ENCODE assay signal across 8 mouse cellular contexts in genomic region chr11:120238751-120239359, GRCm38 (mm10). TPM values are rescaled to one million over a fixed set of nuclear protein-coding genes. Genes with fewer than 3 reads are reported as not detected.
DNase-seq lines count a peak whose midpoint lies in the region; ATAC-seq lines count a peak whose summit lies in the region.

No protein-coding gene starts in this region.

- no peaks in the 10 kb centered on the region for H3K27me3 ChIP-seq in hindbrain, embryonic 11.5 days (ENCODE audit: control insufficient read depth, insufficient read depth, low read length)
- H3K27me3 ChIP-seq in limb, embryonic 15.5 days, result no peaks in the 10 kb centered on the region
- no peaks in the 10 kb centered on the region for H3K27me3 ChIP-seq in stomach, embryonic 14.5 days (ENCODE audit: control insufficient read depth, insufficient read depth, low read length)

- peak overlapping the region; percentile 100 for H3K9ac ChIP-seq in hindbrain, embryonic 11.5 days (ENCODE audit: low read depth, low read length)
- 0 out of 2 replicates have a peak overlapping the region, but pooled peaks have one; percentile 27 for H3K9ac ChIP-seq in limb, embryonic 15.5 days
- H3K9ac ChIP-seq in stomach, embryonic 14.5 days (replicated peaks; ENCODE audit: low read depth, low read length), result peak overlapping the region; percentile 41; the same call in 1 of the 2 replicates

- WGBS in hindbrain, embryonic 11.5 days, result under 1% methylated on average over 8 of the region's 8 CpGs
- 25% methylated on average over 8 of the region's 8 CpGs for WGBS in limb, embryonic 15.5 days
- 14% methylated on average over 8 of the region's 8 CpGs for WGBS in stomach, embryonic 14.5 days

- no peaks in the 10 kb centered on the region for H3K36me3 ChIP-seq in hindbrain, embryonic 11.5 days (ENCODE audit: control insufficient read depth, insufficient read depth, low read length)
- no peaks in the 10 kb centered on the region for H3K36me3 ChIP-seq in limb, embryonic 15.5 days
- H3K36me3 ChIP-seq in stomach, embryonic 14.5 days (ENCODE audit: control insufficient read depth, insufficient read depth, low read length), result no peaks in the 10 kb centered on the region

- H3K9me3 ChIP-seq in hindbrain, embryonic 11.5 days (ENCODE audit: control insufficient read depth, low read length), result no peaks in the 10 kb centered on the region
- no peaks in the 10 kb centered on the region for H3K9me3 ChIP-seq in limb, embryonic 15.5 days
- no peaks in the 10 kb centered on the region for H3K9me3 ChIP-seq in stomach, embryonic 14.5 days (ENCODE audit: control insufficient read depth, low read depth, low read length)

- DNase-seq in cerebellum, adult 11-12 months, result peak; percentile 45
- DNase-seq in cerebellum, adult 11 months, result no peak
- peak; percentile 75 for DNase-seq in embryo, embryonic 10.5 days (ENCODE audit: low spot score)
- DNase-seq in hindbrain, embryonic 11.5 days (ENCODE audit: low spot score), result peak; percentile 72
- no peak for DNase-seq in gastrocnemius, adult 18-20 months (ENCODE audit: low spot score)
- no peak for DNase-seq in frontal cortex, adult 2 months (ENCODE audit: extremely low spot score in 1 of 2, low spot score in 1 of 2)

- H3K4me3 ChIP-seq in hindbrain, embryonic 11.5 days (ENCODE audit: low read depth, low read length), result peak overlapping the region; percentile 87
- peak overlapping the region; percentile 81; the same call in 1 of the 2 replicates for H3K4me3 ChIP-seq in limb, embryonic 15.5 days
- H3K4me3 ChIP-seq in stomach, embryonic 14.5 days (ENCODE audit: low read depth, low read length), result peak overlapping the region; percentile 67

- no peak for ATAC-seq in hindbrain, embryonic 11.5 days (ENCODE audit: low FRiP score)
- no peak for ATAC-seq in limb, embryonic 15.5 days (ENCODE audit: insufficient number of reproducible peaks, low FRiP score, low TSS enrichment, low read depth)
- no peak for ATAC-seq in stomach, embryonic 14.5 days (ENCODE audit: insufficient number of reproducible peaks, insufficient read depth, low FRiP score, low read depth)

- peak overlapping the region; percentile 99 for H3K27ac ChIP-seq in hindbrain, embryonic 11.5 days (ENCODE audit: low read depth, low read length)
- peak overlapping the region; percentile 87 for H3K27ac ChIP-seq in limb, embryonic 15.5 days
- peak overlapping the region; percentile 83 for H3K27ac ChIP-seq in stomach, embryonic 14.5 days (ENCODE audit: low read length)

- peak overlapping the region; percentile 95 for H3K4me2 ChIP-seq in hindbrain, embryonic 11.5 days (replicated peaks; ENCODE audit: low read depth, low read length)
- H3K4me2 ChIP-seq in limb, embryonic 15.5 days, result peak overlapping the region; percentile 30
- H3K4me2 ChIP-seq in stomach, embryonic 14.5 days (replicated peaks; ENCODE audit: low read depth, low read length), result peak overlapping the region; percentile 98

- peaks cover 39% of the 10 kb centered on the region for H3K4me1 ChIP-seq in hindbrain, embryonic 11.5 days (replicated peaks; ENCODE audit: control insufficient read depth, insufficient read depth, low read length)
- H3K4me1 ChIP-seq in limb, embryonic 15.5 days, result peaks cover 72% of the 10 kb centered on the region
- H3K4me1 ChIP-seq in stomach, embryonic 14.5 days (ENCODE audit: control insufficient read depth, insufficient read depth, low read length), result peaks cover 55% of the 10 kb centered on the region

RNA-seq across cellular contexts. Expression of gene Bahcc1, which starts 6.1 kb away (rescaled TPM):
- 18.1 and 23.1 TPM in 2 replicates for polyA plus RNA-seq in hindbrain, embryonic 11.5 days (2014; fragmentation: Nextera tagmentation; extraction: Ambion mirVana)
- 5.8 and 6.7 TPM in 2 replicates for polyA plus RNA-seq in limb, embryonic 15.5 days (2015; fragmentation: Nextera tagmentation; extraction: Ambion mirVana)
- 12.2 and 13.4 TPM in 2 replicates for polyA plus RNA-seq in stomach, embryonic 14.5 days (2014; fragmentation: Nextera tagmentation; extraction: Ambion mirVana)
- 1 to 10 TPM; 3.4 to 4.6 TPM for total RNA-seq in gastrocnemius, adult 18-20 months (2021)
- polyA plus RNA-seq in frontal cortex, adult 2 months (2012; rRNA removed), result 16.9 and 17.2 TPM in 2 replicates

Comparison
In these comparisons a context has a peak if more than half of its experiments do, and no peak if none do; other contexts are left out.
1. DNase-seq: peak in cerebellum, adult 11-12 months (single experiment), embryo, embryonic 10.5 days (single experiment) and hindbrain, embryonic 11.5 days (single experiment); none in cerebellum, adult 11 months (single experiment), gastrocnemius, adult 18-20 months (single experiment) and frontal cortex, adult 2 months (0 of 2).
2. H3K4me2 ChIP-seq: peak in every context shown above with its lines; median percentile 98 in stomach, embryonic 14.5 days; 95 in hindbrain, embryonic 11.5 days; 30 in limb, embryonic 15.5 days.
3. H3K9ac ChIP-seq: peak in every context shown above with its lines; median percentile 100 in hindbrain, embryonic 11.5 days; 41 in stomach, embryonic 14.5 days; 27 in limb, embryonic 15.5 days.
4. Peak in every context shown above with its lines, with median percentiles within 50 percentile points of each other: H3K27ac ChIP-seq and H3K4me3 ChIP-seq.